Mouse (Mus musculus): ENCODE measurements around the gene Mrpl4.

- TF ChIP-seq EP300 (IDR thresholded peaks at IDR 0.05; ENCODE audit: low read depth) = no peak
- TF ChIP-seq CTCF (IDR thresholded peaks at IDR 0.05; ENCODE audit: low read depth) = no peak
These were observed 20.4 kb upstream of the Mrpl4 start for GRCm38 (mm10) chr9:20982171-20982570.
